Mouse (Mus musculus) neural tube, embryonic 12.5 days (tissue): Measurements from ENCODE around the gene Olfr707. TPM values are rescaled to one million over a fixed set of nuclear protein-coding genes. Genes with fewer than 3 reads are reported as not detected.
"Not testable (repeated sequence)": the region's sequence is repeated elsewhere in the genome, so short reads cannot be mapped to it uniquely, and the experiment has no call there.

ENCODE experiments used
- ATAC-seq: fragments of 200-750 bp; cut with Nextera tagmentation; 2 replicates; pipeline ENCODE4 v1.8.0; 2017; ENCODE audit warnings: low read depth, mild to moderate bottlenecking, moderate TSS enrichment, moderate library complexity; ENCODE audit not compliant: low FRiP score
- H3K27ac ChIP-seq: fragments of 300-500 bp; sonication (generic); 2 replicates; pipeline ENCODE4 v1.5.1; 2016
- H3K27me3 ChIP-seq: fragments of 300-500 bp; sonication (generic); replicated peaks from 2 replicates; pipeline ENCODE4 v1.6.1; 2016; ENCODE audit warnings: mild to moderate bottlenecking
- H3K36me3 ChIP-seq: fragments of 300-500 bp; sonication (generic); 2 replicates; pipeline ENCODE4 v1.6.1; 2016; ENCODE audit warnings: mild to moderate bottlenecking
- H3K4me1 ChIP-seq: fragments of 300-500 bp; sonication (generic); 2 replicates; pipeline ENCODE4 v1.6.1; 2016
- H3K4me2 ChIP-seq: fragments of 300-500 bp; sonication (generic); replicated peaks from 2 replicates; pipeline ENCODE4 v1.6.1; 2016; ENCODE audit warnings: mild to moderate bottlenecking
- H3K4me3 ChIP-seq: fragments of 300-500 bp; sonication (generic); 2 replicates; pipeline ENCODE4 v1.5.1; 2016
- H3K9ac ChIP-seq: fragments of 300-500 bp; sonication (generic); 2 replicates; pipeline ENCODE4 v1.6.1; 2016; ENCODE audit warnings: mild to moderate bottlenecking
- H3K9me3 ChIP-seq: fragments of 300-500 bp; sonication (generic); 2 replicates; pipeline ENCODE4 v1.6.1; 2016; ENCODE audit warnings: mild to moderate bottlenecking
- WGBS: fragments of 180-500 bp; shearing (Covaris S2); methylation state at CpG from one replicate; pipeline ENCODE4 v1.1.7; 2016; 5-methylcytosine and 5-hydroxymethylcytosine counted together
- polyA plus RNA-seq: library from polyadenylated mRNA; unstranded; fragments of >200 nt; fragmentation: Nextera tagmentation; extraction: Ambion mirVana; gene quantifications from 2 replicates; pipeline ENCODE4 v1.2.1, GENCODE M21; 2016

Gene Olfr707
- not detected in 2 replicates for polyA plus RNA-seq

- H3K9ac ChIP-seq, H3K4me3 ChIP-seq, H3K9me3 ChIP-seq, H3K27me3 ChIP-seq, H3K27ac ChIP-seq, H3K4me1 ChIP-seq, H3K4me2 ChIP-seq, ATAC-seq, H3K36me3 ChIP-seq: not testable (repeated sequence)
- WGBS, result 90% methylated on average over 3 of the region's 3 CpGs
These were observed at the start of gene Olfr707 for GRCm38 (mm10) chr7:106901141-106901540. TSS of gene Olfr707 (minus strand) at chr7:106901241.

- H3K4me2 ChIP-seq, result no peak within 1 kb of the TSS
- no peak within 1 kb of the TSS for H3K9ac ChIP-seq
- 75% methylated on average over 3 of the region's 3 CpGs for WGBS
- H3K27ac ChIP-seq, result no peak within 1 kb of the TSS
- H3K4me1 ChIP-seq, result no peaks in the 10 kb centered on the region
- H3K36me3 ChIP-seq, result no peaks in the 10 kb centered on the region
- no peak for ATAC-seq
- no peaks in the 10 kb centered on the region for H3K27me3 ChIP-seq
- H3K9me3 ChIP-seq, result no peaks in the 10 kb centered on the region
- no peak within 1 kb of the TSS for H3K4me3 ChIP-seq
These were observed 47.2 kb upstream of the Olfr707 start, which contains the start of gene Olfr710 for GRCm38 (mm10) chr7:106948212-106948611. TSS of gene Olfr710 (minus strand) at chr7:106948312.

- H3K4me1 ChIP-seq, result no peaks in the 10 kb centered on the region
- ATAC-seq, result no peak
These were observed 31.1 kb upstream of the Olfr707 start, which contains the start of gene Olfr709-ps1 for GRCm38 (mm10) chr7:106932119-106932518. TSS of gene Olfr709-ps1 (minus strand) at chr7:106932219.

GRCm38 (mm10) chr7:106920961-106921360 lies 19.9 kb upstream of the Olfr707 start:
- not testable (repeated sequence) for H3K9me3 ChIP-seq, H3K4me1 ChIP-seq
- 85% methylated on average over 7 of the region's 7 CpGs for WGBS

More at GRCm38 (mm10) chr7:106932119-106932518, 31.1 kb upstream of the Olfr707 start, which contains the start of gene Olfr709-ps1:
- Histone ChIP-seq H3K27ac (no peak within 1 kb of the TSS), H3K9me3 (no peaks in the 10 kb centered on the region), H3K4me2 (no peak within 1 kb of the TSS), H3K36me3 (no peaks in the 10 kb centered on the region), H3K27me3 (no peaks in the 10 kb centered on the region), H3K9ac (no peak within 1 kb of the TSS), H3K4me3 (no peak within 1 kb of the TSS)

GRCm38 (mm10) chr7:106907676-106908075 lies 6.6 kb upstream of the Olfr707 start, which contains the start of gene Olfr1532-ps1:
TSS of gene Olfr1532-ps1 (plus strand) at chr7:106908001.
- 78% methylated on average over 2 of the region's 2 CpGs for WGBS
- no peak within 1 kb of the TSS for H3K27ac ChIP-seq
- no peaks in the 10 kb centered on the region for H3K27me3 ChIP-seq
- no peak within 1 kb of the TSS for H3K9ac ChIP-seq
- H3K4me2 ChIP-seq, result no peak within 1 kb of the TSS
- no peaks in the 10 kb centered on the region for H3K4me1 ChIP-seq
- no peak within 1 kb of the TSS for H3K4me3 ChIP-seq
- no peaks in the 10 kb centered on the region for H3K36me3 ChIP-seq
- ATAC-seq, result no peak
- no peaks in the 10 kb centered on the region for H3K9me3 ChIP-seq

More at GRCm38 (mm10) chr7:106920961-106921360, 19.9 kb upstream of the Olfr707 start:
- not testable (repeated sequence) for H3K4me2 ChIP-seq, H3K4me3 ChIP-seq, H3K27me3 ChIP-seq, H3K9ac ChIP-seq, H3K27ac ChIP-seq, H3K36me3 ChIP-seq, ATAC-seq

GRCm38 (mm10) chr7:106888062-106888461 lies 13.0 kb downstream of the Olfr707 start, which contains the start of gene Olfr706:
TSS of gene Olfr706 (minus strand) at chr7:106888162.
- ATAC-seq, result no peak
- Histone ChIP-seq H3K36me3 (no peaks in the 10 kb centered on the region), H3K27me3 (no peaks in the 10 kb centered on the region), H3K4me1 (no peaks in the 10 kb centered on the region), H3K9me3 (no peaks in the 10 kb centered on the region), H3K4me3 (no peak within 1 kb of the TSS), H3K27ac (no peak within 1 kb of the TSS), H3K4me2 (no peak within 1 kb of the TSS), H3K9ac (no peak within 1 kb of the TSS)
- 86% methylated on average over 2 of the region's 2 CpGs for WGBS

GRCm38 (mm10) chr7:106876791-106877190 lies 24.2 kb downstream of the Olfr707 start, which contains the start of gene Olfr705:
TSS of gene Olfr705 (minus strand) at chr7:106876891.
- no peaks in the 10 kb centered on the region for H3K27me3 ChIP-seq
- no peak within 1 kb of the TSS for H3K4me2 ChIP-seq
- H3K27ac ChIP-seq, result no peak within 1 kb of the TSS
- H3K36me3 ChIP-seq, result no peaks in the 10 kb centered on the region
- 84% methylated on average over 3 of the region's 3 CpGs for WGBS
- no peaks in the 10 kb centered on the region for H3K9me3 ChIP-seq
- H3K9ac ChIP-seq, result no peak within 1 kb of the TSS
- no peak for ATAC-seq
- no peak within 1 kb of the TSS for H3K4me3 ChIP-seq
- no peaks in the 10 kb centered on the region for H3K4me1 ChIP-seq

GRCm38 (mm10) chr7:106862885-106863284 lies 38.2 kb downstream of the Olfr707 start, which contains the start of gene Olfr704:
TSS of gene Olfr704 (plus strand) at chr7:106863185.
- ATAC-seq, result no peak
- Histone ChIP-seq H3K4me2 (no peak within 1 kb of the TSS), H3K27ac (no peak within 1 kb of the TSS)

GRCm38 (mm10) chr7:106843060-106843459 lies 58.0 kb downstream of the Olfr707 start, which contains the start of gene Olfr703:
TSS of gene Olfr703 (plus strand) at chr7:106843360.
- WGBS, result 78% methylated on average over 2 of the region's 2 CpGs
- no peak within 1 kb of the TSS for H3K4me3 ChIP-seq
- H3K36me3 ChIP-seq, result no peaks in the 10 kb centered on the region
- no peak for ATAC-seq
- no peak within 1 kb of the TSS for H3K4me2 ChIP-seq
- H3K27ac ChIP-seq, result no peak within 1 kb of the TSS
- H3K9me3 ChIP-seq, result no peaks in the 10 kb centered on the region
- H3K4me1 ChIP-seq, result no peaks in the 10 kb centered on the region
- H3K27me3 ChIP-seq, result no peaks in the 10 kb centered on the region
- H3K9ac ChIP-seq, result no peak within 1 kb of the TSS

More at GRCm38 (mm10) chr7:106862885-106863284, 38.2 kb downstream of the Olfr707 start, which contains the start of gene Olfr704:
- Histone ChIP-seq H3K36me3 (no peaks in the 10 kb centered on the region), H3K9me3 (no peaks in the 10 kb centered on the region), H3K4me3 (no peak within 1 kb of the TSS), H3K9ac (no peak within 1 kb of the TSS), H3K4me1 (no peaks in the 10 kb centered on the region), H3K27me3 (no peaks in the 10 kb centered on the region)

Other genes starting within 250 kb of the Olfr707 start
- gene Olfr693, start 220.7 kb downstream of the Olfr707 start, polyA plus RNA-seq, result not detected in 2 replicates
- gene Olfr694, start 209.4 kb downstream of the Olfr707 start, polyA plus RNA-seq, result not detected in 2 replicates
- not detected in 2 replicates for gene Olfr695, start 184.8 kb downstream of the Olfr707 start, polyA plus RNA-seq
- not detected in 2 replicates for gene Olfr697, start 158.8 kb downstream of the Olfr707 start, polyA plus RNA-seq
- not detected in 2 replicates for gene Olfr698, start 145.8 kb downstream of the Olfr707 start, polyA plus RNA-seq
- not detected in 2 replicates for gene Olfr699, start 108.0 kb downstream of the Olfr707 start, polyA plus RNA-seq
- not detected in 2 replicates for gene Olfr700, start 92.4 kb downstream of the Olfr707 start, polyA plus RNA-seq
- gene Olfr701, start 87.1 kb downstream of the Olfr707 start, polyA plus RNA-seq, result not detected in 2 replicates
- gene Olfr702, start 67.3 kb downstream of the Olfr707 start, polyA plus RNA-seq, result not detected in 2 replicates
- gene Olfr703, start 57.9 kb downstream of the Olfr707 start, polyA plus RNA-seq, result not detected in 2 replicates
- not detected in 2 replicates for gene Olfr704, start 38.1 kb downstream of the Olfr707 start, polyA plus RNA-seq
- gene Olfr705, start 24.4 kb downstream of the Olfr707 start, polyA plus RNA-seq, result not detected in 2 replicates
- not detected in 2 replicates for gene Olfr706, start 13.1 kb downstream of the Olfr707 start, polyA plus RNA-seq
- not detected in 2 replicates for gene Olfr1532-ps1, start 6.8 kb upstream of the Olfr707 start, polyA plus RNA-seq
- not detected in 2 replicates for gene Olfr709-ps1, start 31.0 kb upstream of the Olfr707 start, polyA plus RNA-seq
- gene Olfr710, start 47.1 kb upstream of the Olfr707 start, polyA plus RNA-seq, result not detected in 2 replicates
- not detected in 2 replicates for gene Olfr6, start 62.7 kb upstream of the Olfr707 start, polyA plus RNA-seq
- not detected in 2 replicates for gene Olfr711, start 74.2 kb upstream of the Olfr707 start, polyA plus RNA-seq
- gene Olfr2, start 104.8 kb upstream of the Olfr707 start, polyA plus RNA-seq, result not detected in 2 replicates
- not detected in 2 replicates for gene Olfr713, start 129.9 kb upstream of the Olfr707 start, polyA plus RNA-seq
- not detected in 2 replicates for gene Olfr714, start 169.7 kb upstream of the Olfr707 start, polyA plus RNA-seq
- gene Olfr17, start 192.0 kb upstream of the Olfr707 start, polyA plus RNA-seq, result not detected in 2 replicates
- gene Olfr715b, start 209.1 kb upstream of the Olfr707 start, polyA plus RNA-seq, result not detected in 2 replicates
- gene Olfr715, start 229.8 kb upstream of the Olfr707 start, polyA plus RNA-seq, result not detected in 2 replicates
- gene Olfr716, start 237.1 kb upstream of the Olfr707 start, polyA plus RNA-seq, result not detected in 2 replicates